Mouse (Mus musculus): ENCODE data around the gene Kif24. TPM values are rescaled to one million over a fixed set of nuclear protein-coding genes. Genes with fewer than 3 reads are reported as not detected.

Gene Kif24
- polyA plus RNA-seq, 1 experiment, result 11.9 TPM

GRCm38 (mm10) chr4:41492951-41493350 lies 28.3 kb upstream of the Kif24 start:
- peaks cover 7% of the 10 kb centered on the region for H3K4me1 ChIP-seq (ENCODE audit: control insufficient read depth, insufficient read depth, low read length)

GRCm38 (mm10) chr4:41481601-41482017 lies 16.9 kb upstream of the Kif24 start:
- TF ChIP-seq CTCF (IDR thresholded peaks at IDR 0.05; ENCODE audit: control insufficient read depth, insufficient read depth, insufficient replicate concordance, low read depth, low read length), result no peak
- no peak for TF ChIP-seq POLR2A (IDR thresholded peaks at IDR 0.05; ENCODE audit: control insufficient read depth, low read depth, low read length)
- H3K36me3 ChIP-seq (ENCODE audit: control insufficient read depth, insufficient read depth, low read length), result no peaks in the 10 kb centered on the region

More at GRCm38 (mm10) chr4:41492951-41493350, 28.3 kb upstream of the Kif24 start:
- Histone ChIP-seq H3K36me3 (ENCODE audit: control insufficient read depth, insufficient read depth, low read length) (no peaks in the 10 kb centered on the region; the same call in 1 of the 2 replicates), H3K4me3 (ENCODE audit: control insufficient read depth, low read depth, low read length) (no peak overlapping the region), H3K27me3 (ENCODE audit: control insufficient read depth, insufficient read depth, low read length) (no peaks in the 10 kb centered on the region), H3K27ac (ENCODE audit: control insufficient read depth, insufficient read depth, low read depth, low read length) (no peak overlapping the region)
- TF ChIP-seq CTCF (IDR thresholded peaks at IDR 0.05; ENCODE audit: control insufficient read depth, insufficient read depth, insufficient replicate concordance, low read depth, low read length), result no peak
- no peak for TF ChIP-seq POLR2A (IDR thresholded peaks at IDR 0.05; ENCODE audit: control insufficient read depth, low read depth, low read length)

GRCm38 (mm10) chr4:41480254-41480653 lies 15.6 kb upstream of the Kif24 start:
- no peaks in the 10 kb centered on the region for H3K27me3 ChIP-seq (ENCODE audit: control insufficient read depth, insufficient read depth, low read length)
- H3K27ac ChIP-seq (ENCODE audit: control insufficient read depth, insufficient read depth, low read depth, low read length), result no peak overlapping the region
- H3K4me1 ChIP-seq (ENCODE audit: control insufficient read depth, insufficient read depth, low read length), result no peaks in the 10 kb centered on the region; the same call in 1 of the 2 replicates
- TF ChIP-seq CTCF (IDR thresholded peaks at IDR 0.05; ENCODE audit: control insufficient read depth, insufficient read depth, insufficient replicate concordance, low read depth, low read length) (no peak), POLR2A (IDR thresholded peaks at IDR 0.05; ENCODE audit: control insufficient read depth, low read depth, low read length) (no peak)
- H3K4me3 ChIP-seq (ENCODE audit: control insufficient read depth, low read depth, low read length), result no peak overlapping the region
- no peaks in the 10 kb centered on the region for H3K36me3 ChIP-seq (ENCODE audit: control insufficient read depth, insufficient read depth, low read length)

More at GRCm38 (mm10) chr4:41481601-41482017, 16.9 kb upstream of the Kif24 start:
- Histone ChIP-seq H3K27ac (ENCODE audit: control insufficient read depth, insufficient read depth, low read depth, low read length) (no peak overlapping the region), H3K27me3 (ENCODE audit: control insufficient read depth, insufficient read depth, low read length) (no peaks in the 10 kb centered on the region), H3K4me1 (ENCODE audit: control insufficient read depth, insufficient read depth, low read length) (no peaks in the 10 kb centered on the region; the same call in 1 of the 2 replicates), H3K4me3 (ENCODE audit: control insufficient read depth, low read depth, low read length) (no peak overlapping the region)

DNA sequence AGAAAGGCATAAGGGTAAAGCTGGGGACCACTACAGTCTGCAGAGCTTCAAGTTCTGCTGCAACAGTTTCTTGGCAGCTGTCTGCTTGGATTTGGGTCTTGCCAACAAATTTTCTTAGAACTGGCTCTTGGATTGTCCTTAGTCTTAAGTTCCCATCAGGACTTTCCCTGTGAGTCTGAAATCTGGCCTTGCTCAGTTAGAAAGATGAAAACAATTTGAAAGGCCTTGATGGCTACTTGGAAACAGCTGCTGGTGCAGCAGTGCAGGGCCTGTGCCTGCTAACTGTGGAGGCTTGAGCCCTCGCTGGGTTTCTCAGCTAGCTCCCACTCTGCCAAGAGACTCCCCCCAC lies 14.7 kb upstream of the Kif24 start:
- H3K4me1 ChIP-seq (ENCODE audit: control insufficient read depth, insufficient read depth, low read length), result no peaks in the 10 kb centered on the region; the same call in 1 of the 2 replicates
- no peaks in the 10 kb centered on the region for H3K36me3 ChIP-seq (ENCODE audit: control insufficient read depth, insufficient read depth, low read length)
- H3K27ac ChIP-seq (ENCODE audit: control insufficient read depth, insufficient read depth, low read depth, low read length), result 0 out of 2 replicates have a peak overlapping the region, but pooled peaks have one; percentile 18
- no peaks in the 10 kb centered on the region for H3K27me3 ChIP-seq (ENCODE audit: control insufficient read depth, insufficient read depth, low read length)
- H3K4me3 ChIP-seq (ENCODE audit: control insufficient read depth, low read depth, low read length), result no peak overlapping the region
- TF ChIP-seq CTCF (IDR thresholded peaks at IDR 0.05; ENCODE audit: control insufficient read depth, insufficient read depth, insufficient replicate concordance, low read depth, low read length) (no peak), POLR2A (IDR thresholded peaks at IDR 0.05; ENCODE audit: control insufficient read depth, low read depth, low read length) (no peak)

DNA sequence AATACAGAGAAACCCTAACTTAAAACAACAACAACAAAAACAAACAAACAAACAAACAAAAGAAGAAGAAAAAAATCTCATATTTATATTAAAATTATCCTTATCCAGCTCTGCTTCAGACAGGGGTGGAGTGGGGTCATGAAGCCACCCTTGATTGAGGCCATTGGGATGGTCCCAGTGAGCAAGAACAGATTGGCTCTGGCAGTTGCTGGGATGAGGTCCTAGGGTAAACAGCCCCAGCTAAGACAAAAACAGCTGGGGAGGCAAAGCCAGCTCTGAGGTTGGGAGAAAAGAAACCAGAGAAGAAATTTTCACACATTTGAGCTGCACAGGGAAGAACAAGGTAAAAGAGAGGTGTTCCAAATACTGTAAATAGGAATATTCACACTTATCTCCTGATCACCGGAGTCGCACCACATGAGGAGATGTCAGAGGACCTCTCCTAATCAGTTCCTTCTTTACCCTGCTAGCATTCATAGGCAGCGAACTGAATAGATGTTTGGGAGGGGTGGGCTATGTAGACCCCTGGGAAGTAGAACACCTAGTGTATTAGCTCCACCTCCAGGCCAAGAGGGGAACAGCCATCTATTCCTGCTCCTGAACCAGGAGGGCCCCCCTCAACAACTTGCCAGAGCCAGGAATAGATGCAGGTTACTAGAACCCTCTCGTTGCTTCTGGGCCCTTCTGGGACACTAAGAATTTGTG lies 14.2 kb upstream of the Kif24 start:
- Histone ChIP-seq H3K27me3 (ENCODE audit: control insufficient read depth, insufficient read depth, low read length) (no peaks in the 10 kb centered on the region), H3K27ac (ENCODE audit: control insufficient read depth, insufficient read depth, low read depth, low read length) (no peak overlapping the region), H3K4me3 (ENCODE audit: control insufficient read depth, low read depth, low read length) (no peak overlapping the region), H3K4me1 (ENCODE audit: control insufficient read depth, insufficient read depth, low read length) (no peaks in the 10 kb centered on the region; the same call in 1 of the 2 replicates), H3K36me3 (ENCODE audit: control insufficient read depth, insufficient read depth, low read length) (no peaks in the 10 kb centered on the region)
- TF ChIP-seq CTCF (IDR thresholded peaks at IDR 0.05; ENCODE audit: control insufficient read depth, insufficient read depth, insufficient replicate concordance, low read depth, low read length) (no peak), POLR2A (IDR thresholded peaks at IDR 0.05; ENCODE audit: control insufficient read depth, low read depth, low read length) (no peak)

- Histone ChIP-seq H3K36me3 (ENCODE audit: control insufficient read depth, insufficient read depth, low read length) (no peaks in the 10 kb centered on the region), H3K27me3 (ENCODE audit: control insufficient read depth, insufficient read depth, low read length) (no peaks in the 10 kb centered on the region)
- TF ChIP-seq CTCF (IDR thresholded peaks at IDR 0.05; ENCODE audit: control insufficient read depth, insufficient read depth, insufficient replicate concordance, low read depth, low read length), result no peak
- TF ChIP-seq POLR2A (IDR thresholded peaks at IDR 0.05; ENCODE audit: control insufficient read depth, low read depth, low read length), result no peak
Observed at GRCm38 (mm10) chr4:41477648-41478160, 13.0 kb upstream of the Kif24 start.

GRCm38 (mm10) chr4:41471384-41471689 lies 6.7 kb upstream of the Kif24 start:
- H3K27ac ChIP-seq (ENCODE audit: control insufficient read depth, insufficient read depth, low read depth, low read length), result no peak overlapping the region
- no peaks in the 10 kb centered on the region; the same call in 1 of the 2 replicates for H3K4me1 ChIP-seq (ENCODE audit: control insufficient read depth, insufficient read depth, low read length)
- H3K36me3 ChIP-seq (ENCODE audit: control insufficient read depth, insufficient read depth, low read length), result no peaks in the 10 kb centered on the region
- no peak overlapping the region for H3K4me3 ChIP-seq (ENCODE audit: control insufficient read depth, low read depth, low read length)
- TF ChIP-seq CTCF (IDR thresholded peaks at IDR 0.05; ENCODE audit: control insufficient read depth, insufficient read depth, insufficient replicate concordance, low read depth, low read length) (no peak), POLR2A (IDR thresholded peaks at IDR 0.05; ENCODE audit: control insufficient read depth, low read depth, low read length) (no peak)
- no peaks in the 10 kb centered on the region for H3K27me3 ChIP-seq (ENCODE audit: control insufficient read depth, insufficient read depth, low read length)

More at GRCm38 (mm10) chr4:41477648-41478160, 13.0 kb upstream of the Kif24 start:
- H3K27ac ChIP-seq (ENCODE audit: control insufficient read depth, insufficient read depth, low read depth, low read length), result no peak overlapping the region
- no peak overlapping the region for H3K4me3 ChIP-seq (ENCODE audit: control insufficient read depth, low read depth, low read length)
- no peaks in the 10 kb centered on the region; the same call in 1 of the 2 replicates for H3K4me1 ChIP-seq (ENCODE audit: control insufficient read depth, insufficient read depth, low read length)
